Mouse (Mus musculus): Measurements from ENCODE around the gene Hist2h2aa1.

DNA sequence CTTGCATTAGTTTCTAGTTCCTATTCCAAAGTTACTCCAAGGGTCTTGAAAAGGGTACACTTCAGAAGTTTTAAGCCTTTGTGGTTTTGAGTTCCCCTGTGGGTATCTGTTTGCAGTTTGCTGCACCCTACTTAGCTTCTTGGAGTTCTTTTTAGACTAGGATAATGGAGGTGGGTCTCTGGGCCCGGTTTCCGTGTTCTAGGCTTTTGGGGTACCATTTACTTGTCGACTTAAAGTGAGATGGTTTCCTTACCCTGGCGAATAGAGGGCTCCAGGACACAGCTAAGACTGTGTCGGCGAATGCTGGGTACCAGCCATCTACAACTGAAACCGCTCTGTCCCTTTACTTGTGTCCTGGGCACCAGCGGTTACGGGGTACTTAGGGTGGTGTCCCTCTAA, 23.7 kb upstream of the Hist2h2aa1 start:
- TF ChIP-seq FLI1 (IDR thresholded peaks at IDR 0.05; ENCODE audit: low read length), result no peak
- no peak for TF ChIP-seq GATA1 (IDR thresholded peaks at IDR 0.05; ENCODE audit: borderline replicate concordance, low read length)

Measured in megakaryocyte, embryonic 14.5 days (primary cell).